Mouse (Mus musculus) gastrocnemius, postnatal 14 days (tissue): ENCODE measurements around the gene Osbp. TPM values are rescaled to one million over a fixed set of nuclear protein-coding genes. Genes with fewer than 3 reads are reported as not detected.

Experiments used
- DNase-seq: peaks from one replicate; pipeline ENCODE4 v3.0.0; 2021; ENCODE audit warnings: mixed read lengths
- intact Hi-C: fragments of 180-260 bp; cut with DNase I; formaldehyde crosslinking; loops from one replicate; pipeline ENCODE4 v1.15.1; 2025; ENCODE audit warnings: low total_unique reads
- total RNA-seq, 2 experiments: library from RNA; stranded (reverse); gene quantifications; 2 replicates each; pipeline ENCODE4 v1.2.3; 2021

The Osbp gene
- total RNA-seq, 2 experiments from 2014 or later: 70.8 to 71.5 TPM

- DNase-seq: no peak
- intact Hi-C loops: no loop called here
These were observed 43.0 kb downstream of the Osbp start for GRCm38 (mm10) chr19:12008410-12009380.

GRCm38 (mm10) chr19:12009501-12010280, 44.0 kb downstream of the Osbp start:
- intact Hi-C loops: loop anchor here (5.0 kb wide), 1 partner anchor 232 kb away; no protein-coding TSS in a partner anchor

GRCm38 (mm10) chr19:12010281-12010771, 44.6 kb downstream of the Osbp start:
- intact Hi-C loops: loop anchor here (5.0 kb wide), 1 partner anchor 233 kb away; no protein-coding TSS in a partner anchor
- peak; percentile 68 for DNase-seq

More at GRCm38 (mm10) chr19:12009501-12010280, 44.0 kb downstream of the Osbp start:
- DNase-seq: peak; percentile 44

- peak; percentile 38 for DNase-seq
- intact Hi-C loops: loop anchor here (5.0 kb wide), 1 partner anchor 234 kb away; no protein-coding TSS in a partner anchor
These were observed 45.3 kb downstream of the Osbp start for GRCm38 (mm10) chr19:12010916-12011559.

GRCm38 (mm10) chr19:12011560-12012556, 46.1 kb downstream of the Osbp start:
- intact Hi-C loops: loop anchor here (5.0 kb wide), 1 partner anchor 235 kb away; no protein-coding TSS in a partner anchor
- peak; percentile 88 for DNase-seq

GRCm38 (mm10) chr19:12012615-12013014, 46.9 kb downstream of the Osbp start:
- DNase-seq: no peak
- intact Hi-C loops: loop anchor here (5.0 kb wide), 1 partner anchor 235 kb away; no protein-coding TSS in a partner anchor

GRCm38 (mm10) chr19:12013228-12013627, 47.5 kb downstream of the Osbp start:
- peak; percentile 55 for DNase-seq
- intact Hi-C loops: loop anchor here (5.0 kb wide), 1 partner anchor 236 kb away; no protein-coding TSS in a partner anchor

GRCm38 (mm10) chr19:12015708-12016107, 50.0 kb downstream of the Osbp start:
- intact Hi-C loops: no loop called here
- DNase-seq: no peak

GRCm38 (mm10) chr19:12016192-12016591, 50.5 kb downstream of the Osbp start:
- intact Hi-C loops: no loop called here
- DNase-seq: no peak

GRCm38 (mm10) chr19:12024149-12024548, 58.4 kb downstream of the Osbp start:
- DNase-seq: no peak
- intact Hi-C loops: no loop called here

GRCm38 (mm10) chr19:12025333-12025732, 59.6 kb downstream of the Osbp start:
- DNase-seq: no peak
- intact Hi-C loops: no loop called here

GRCm38 (mm10) chr19:12026606-12027005, 60.9 kb downstream of the Osbp start:
- intact Hi-C loops: no loop called here

GRCm38 (mm10) chr19:12037727-12038126, 72.0 kb downstream of the Osbp start:
- no peak for DNase-seq
- intact Hi-C loops: no loop called here

More at GRCm38 (mm10) chr19:12026606-12027005, 60.9 kb downstream of the Osbp start:
- no peak for DNase-seq

GRCm38 (mm10) chr19:12041217-12041616, 75.5 kb downstream of the Osbp start, which contains the start of gene Olfr1423:
Olfr1423 (minus strand) TSS chr19:12041317.
- intact Hi-C loops: no loop called here
- no peak for DNase-seq

- intact Hi-C loops: no loop called here
- no peak for DNase-seq
These were observed 77.4 kb downstream of the Osbp start for GRCm38 (mm10) chr19:12043163-12043562.
